Mouse (Mus musculus) forebrain, embryonic 12.5 days (tissue): ENCODE results near the gene Col5a3. TPM values are rescaled to one million over a fixed set of nuclear protein-coding genes. Genes with fewer than 3 reads are reported as not detected.

ENCODE experiments used
- ATAC-seq: fragments of 200-750 bp; cut with Nextera tagmentation; 2 replicates; pipeline ENCODE4 v1.8.0; 2017; ENCODE audit warnings: moderate TSS enrichment; ENCODE audit not compliant: low FRiP score
- H3K27ac ChIP-seq: fragments of 300-500 bp; sonication (generic); 2 replicates; pipeline ENCODE4 v1.5.1; 2016; ENCODE audit warnings: mild to moderate bottlenecking
- H3K27me3 ChIP-seq: fragments of 300-500 bp; sonication (generic); 2 replicates; pipeline ENCODE4 v1.6.1; 2016; ENCODE audit warnings: mild to moderate bottlenecking
- H3K36me3 ChIP-seq: fragments of 300-500 bp; sonication (generic); replicated peaks from 2 replicates; pipeline ENCODE4 v1.6.1; 2016; ENCODE audit warnings: mild to moderate bottlenecking
- H3K4me1 ChIP-seq: fragments of 300-500 bp; sonication (generic); 2 replicates; pipeline ENCODE4 v1.6.1; 2016
- H3K4me2 ChIP-seq: fragments of 300-500 bp; sonication (generic); 2 replicates; pipeline ENCODE4 v1.6.1; 2016; ENCODE audit warnings: mild to moderate bottlenecking, moderate library complexity
- H3K4me3 ChIP-seq: fragments of 300-500 bp; sonication (generic); replicated peaks from 2 replicates; pipeline ENCODE4 v1.5.1; 2016; ENCODE audit warnings: mild to moderate bottlenecking
- H3K9ac ChIP-seq: fragments of 300-500 bp; sonication (generic); 2 replicates; pipeline ENCODE4 v1.6.1; 2016; ENCODE audit warnings: mild to moderate bottlenecking
- H3K9me3 ChIP-seq: fragments of 300-500 bp; sonication (generic); 2 replicates; pipeline ENCODE4 v1.6.1; 2016
- WGBS: fragments of 180-500 bp; shearing (Covaris S2); methylation state at CpG from one replicate; pipeline ENCODE4 v1.1.7; 2016; 5-methylcytosine and 5-hydroxymethylcytosine counted together
- polyA plus RNA-seq: library from polyadenylated mRNA; unstranded; fragments of >200 nt; fragmentation: Nextera tagmentation; extraction: Ambion mirVana; gene quantifications from 2 replicates; pipeline ENCODE4 v1.2.1, GENCODE M21; 2016

Col5a3 gene
- polyA plus RNA-seq, 1 experiment from 2014 or later: 0.55 TPM

DNA sequence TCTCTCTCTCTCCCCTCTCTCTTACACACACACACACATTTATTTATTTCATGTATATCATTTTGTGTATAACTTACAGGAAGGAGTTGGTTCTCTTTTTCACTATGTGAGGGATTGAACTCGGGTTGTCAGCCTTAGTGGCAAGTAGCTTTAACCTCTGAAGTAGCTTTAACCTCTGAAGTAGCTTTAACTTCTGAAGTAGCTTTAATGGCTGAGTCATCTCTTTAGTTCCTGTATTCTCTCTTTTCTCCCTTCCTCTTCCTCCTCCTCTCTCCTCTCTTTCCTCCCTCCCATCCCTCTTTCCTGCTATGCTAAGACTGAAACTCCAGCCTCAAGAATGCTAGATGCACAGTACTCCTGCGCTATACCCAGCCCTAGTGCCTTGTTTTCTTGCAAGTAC, 56.6 kb downstream of the Col5a3 start:
- Histone ChIP-seq H3K9ac (no peak overlapping the region), H3K4me3 (no peak overlapping the region), H3K4me2 (no peak overlapping the region), H3K27me3 (no peaks in the 10 kb centered on the region), H3K27ac (no peak overlapping the region), H3K9me3 (no peaks in the 10 kb centered on the region), H3K4me1 (peaks cover 12% of the 10 kb centered on the region; the same call in 1 of the 2 replicates), H3K36me3 (no peaks in the 10 kb centered on the region)
- 78% methylated on average over 2 of the region's 2 CpGs for WGBS
- ATAC-seq: no peak

DNA sequence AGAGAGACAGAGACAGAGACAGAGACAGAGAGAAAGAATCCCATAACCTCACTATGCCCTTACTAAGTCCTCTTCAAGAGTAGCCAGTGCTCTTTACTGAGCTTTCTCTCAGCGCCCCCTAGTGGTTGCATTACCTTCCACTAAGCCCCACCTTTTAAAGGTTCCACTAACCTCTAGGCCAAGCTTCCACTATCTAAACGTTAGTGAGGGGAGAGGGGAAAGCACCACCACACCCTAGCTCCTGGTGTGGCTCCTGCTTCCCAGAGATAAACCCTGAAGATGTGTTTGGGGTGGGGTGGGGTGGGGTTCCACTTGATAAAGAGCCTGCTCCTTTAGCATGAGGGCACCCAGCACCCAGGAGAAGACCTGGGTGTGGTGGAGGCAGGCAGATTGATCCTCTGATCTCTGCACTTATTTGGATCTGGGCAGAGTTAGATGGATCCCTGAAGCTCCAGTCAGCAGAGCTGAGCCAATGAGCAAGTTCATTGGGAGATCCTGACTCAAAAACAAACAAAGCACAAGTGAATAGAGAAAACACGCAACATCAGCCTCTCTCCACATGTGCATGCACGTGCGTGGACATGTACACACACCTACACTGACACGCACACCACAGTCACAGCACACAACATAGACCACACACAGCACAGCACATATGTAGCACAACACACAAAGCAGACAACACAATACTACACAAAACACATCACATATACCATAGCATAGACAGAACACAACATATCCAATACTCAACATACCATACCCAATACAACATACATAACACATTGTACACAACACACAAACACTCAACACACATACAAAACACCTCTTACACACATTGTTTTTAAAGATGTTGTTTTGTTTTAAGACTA, 57.5 kb downstream of the Col5a3 start:
- no peak; the same call in 1 of the 2 replicates for ATAC-seq
- WGBS: 62% methylated on average over 6 of the region's 6 CpGs

DNA sequence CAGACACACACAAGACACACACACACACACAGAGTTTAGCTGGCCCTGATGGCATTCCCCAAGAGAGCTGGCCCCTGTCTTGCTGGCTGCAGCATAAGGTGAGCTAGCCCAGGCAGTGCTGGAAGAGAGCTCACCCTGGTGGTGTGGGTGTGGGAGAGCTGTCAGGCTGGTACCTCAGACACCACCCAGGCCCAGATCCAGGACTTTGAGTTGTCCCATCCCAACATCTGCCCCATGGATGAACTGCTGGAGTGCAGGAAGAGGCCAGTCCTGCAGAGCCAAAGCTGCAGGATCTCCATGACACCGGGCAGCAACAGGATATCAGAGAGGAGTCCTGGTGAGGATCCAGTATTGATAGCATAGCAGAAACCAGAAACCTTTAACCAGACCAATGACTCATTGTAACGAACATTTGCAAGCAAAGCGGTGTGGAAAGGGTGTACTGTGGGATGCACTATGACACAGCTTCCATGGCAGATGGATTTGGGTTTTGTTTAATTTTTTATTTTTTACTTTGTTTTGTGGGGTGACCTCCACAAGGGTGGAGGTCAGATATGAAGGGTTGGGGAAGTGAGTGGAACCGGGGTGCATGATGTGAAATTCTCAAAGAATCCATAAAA, 58.7 kb downstream of the Col5a3 start:
- 84% methylated on average over 4 of the region's 4 CpGs for WGBS

More for the DNA sequence above, 57.5 kb downstream of the Col5a3 start:
- Histone ChIP-seq H3K9me3 (no peaks in the 10 kb centered on the region), H3K27ac (no peak overlapping the region), H3K4me2 (no peak overlapping the region), H3K36me3 (no peaks in the 10 kb centered on the region), H3K27me3 (no peaks in the 10 kb centered on the region), H3K4me1 (peaks cover 6% of the 10 kb centered on the region; the same call in 1 of the 2 replicates), H3K9ac (no peak overlapping the region), H3K4me3 (no peak overlapping the region)

DNA sequence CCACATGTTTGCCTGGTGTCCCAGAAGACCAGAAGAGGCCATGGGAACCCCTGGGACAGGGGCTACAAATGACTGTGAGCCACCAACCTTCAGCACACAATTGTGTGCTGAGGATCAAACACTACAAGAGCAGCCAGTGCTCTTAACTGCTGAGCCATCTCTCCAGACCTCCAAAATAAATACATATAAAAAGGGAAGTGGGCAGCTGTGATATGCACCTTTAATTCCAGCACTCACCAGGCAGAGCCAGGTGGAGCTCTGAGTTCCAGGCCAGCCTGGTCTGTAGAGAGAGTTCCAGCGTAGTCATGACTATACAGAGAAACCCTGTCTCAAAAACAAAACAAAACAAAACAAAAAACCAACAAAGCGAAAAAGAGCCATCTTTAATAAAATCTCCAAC, 60.5 kb downstream of the Col5a3 start:
- H3K4me1 ChIP-seq: no peaks in the 10 kb centered on the region
- WGBS: 88% methylated on average over 2 of the region's 2 CpGs
- H3K36me3 ChIP-seq: no peaks in the 10 kb centered on the region
- no peaks in the 10 kb centered on the region for H3K27me3 ChIP-seq
- H3K4me2 ChIP-seq: no peak overlapping the region
- H3K9me3 ChIP-seq: no peaks in the 10 kb centered on the region
- no peak overlapping the region for H3K4me3 ChIP-seq
- no peak overlapping the region for H3K9ac ChIP-seq
- no peak for ATAC-seq
- no peak overlapping the region for H3K27ac ChIP-seq

More for the DNA sequence above, 58.7 kb downstream of the Col5a3 start:
- H3K9ac ChIP-seq: no peak overlapping the region
- no peak overlapping the region for H3K27ac ChIP-seq
- no peak for ATAC-seq
- no peaks in the 10 kb centered on the region for H3K36me3 ChIP-seq
- no peaks in the 10 kb centered on the region for H3K27me3 ChIP-seq
- H3K4me1 ChIP-seq: no peaks in the 10 kb centered on the region
- H3K4me2 ChIP-seq: no peak overlapping the region
- H3K4me3 ChIP-seq: no peak overlapping the region
- H3K9me3 ChIP-seq: no peaks in the 10 kb centered on the region

- peaks cover 16% of the 10 kb centered on the region for H3K4me1 ChIP-seq
- H3K27me3 ChIP-seq: no peaks in the 10 kb centered on the region
- no peak overlapping the region for H3K9ac ChIP-seq
- no peaks in the 10 kb centered on the region for H3K36me3 ChIP-seq
- ATAC-seq: peak; percentile 53; the same call in 1 of the 2 replicates
- H3K4me2 ChIP-seq: no peak overlapping the region
- H3K27ac ChIP-seq: no peak overlapping the region
- H3K9me3 ChIP-seq: no peaks in the 10 kb centered on the region
- WGBS: 59% methylated on average over 6 of the region's 6 CpGs
- H3K4me3 ChIP-seq: no peak overlapping the region
These were observed 63.3 kb downstream of the Col5a3 start for GRCm38 (mm10) chr9:20751477-20752029.

DNA sequence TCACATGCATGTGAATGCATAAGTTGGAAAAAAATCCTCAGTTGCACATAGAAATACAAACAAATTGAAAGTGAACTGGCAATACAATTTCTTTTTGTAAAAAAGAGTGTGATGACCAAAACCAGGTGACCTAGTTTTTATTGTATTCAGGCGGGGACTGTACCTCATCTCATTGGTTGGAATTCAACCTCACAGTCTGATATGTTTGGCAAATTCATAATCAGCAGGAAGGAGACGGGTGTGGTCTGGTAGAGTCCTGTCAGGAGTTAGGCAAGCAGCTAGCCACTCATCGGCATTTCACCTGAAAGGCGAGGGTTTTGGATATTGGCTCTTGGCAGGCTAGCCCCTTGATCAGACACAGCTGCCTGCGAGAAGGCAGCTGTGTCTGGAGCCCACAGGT, 65.7 kb downstream of the Col5a3 start:
- WGBS: 81% methylated on average over 5 of the region's 5 CpGs
- no peak overlapping the region for H3K9ac ChIP-seq
- no peaks in the 10 kb centered on the region for H3K9me3 ChIP-seq
- no peak overlapping the region for H3K27ac ChIP-seq
- H3K4me3 ChIP-seq: no peak overlapping the region
- H3K27me3 ChIP-seq: peaks cover 21% of the 10 kb centered on the region
- no peaks in the 10 kb centered on the region for H3K36me3 ChIP-seq
- no peak for ATAC-seq
- H3K4me2 ChIP-seq: no peak overlapping the region
- peaks cover 35% of the 10 kb centered on the region for H3K4me1 ChIP-seq

GRCm38 (mm10) chr9:20748540-20748939, 66.3 kb downstream of the Col5a3 start:
- H3K9me3 ChIP-seq: no peaks in the 10 kb centered on the region
- H3K36me3 ChIP-seq: no peaks in the 10 kb centered on the region
- no peak overlapping the region for H3K4me3 ChIP-seq
- no peak for ATAC-seq
- H3K9ac ChIP-seq: no peak overlapping the region
- no peak overlapping the region for H3K4me2 ChIP-seq
- H3K4me1 ChIP-seq: peaks cover 37% of the 10 kb centered on the region
- H3K27ac ChIP-seq: no peak overlapping the region
- peaks cover 27% of the 10 kb centered on the region for H3K27me3 ChIP-seq
- WGBS: 88% methylated on average over 3 of the region's 3 CpGs

GRCm38 (mm10) chr9:20747682-20748081, 67.2 kb downstream of the Col5a3 start:
- H3K27me3 ChIP-seq: peaks cover 34% of the 10 kb centered on the region
- H3K4me1 ChIP-seq: peaks cover 37% of the 10 kb centered on the region
- peak overlapping the region; percentile 2; the same call in 1 of the 2 replicates for H3K4me2 ChIP-seq
- H3K4me3 ChIP-seq: no peak overlapping the region
- peak overlapping the region; percentile 59; the same call in 1 of the 2 replicates for H3K27ac ChIP-seq
- H3K9me3 ChIP-seq: no peaks in the 10 kb centered on the region
- 11% methylated on average over 3 of the region's 3 CpGs for WGBS
- ATAC-seq: no peak
- H3K9ac ChIP-seq: no peak overlapping the region
- H3K36me3 ChIP-seq: no peaks in the 10 kb centered on the region

GRCm38 (mm10) chr9:20746017-20746660, 68.7 kb downstream of the Col5a3 start, which contains the start of gene Olfm2:
Gene Olfm2, minus strand, starts transcription at chr9:20746349.
- WGBS: under 1% methylated on average over 30 of the region's 50 CpGs
- peak within 1 kb of the TSS; percentile 91 for H3K4me2 ChIP-seq

GRCm38 (mm10) chr9:20745129-20745966, 69.5 kb downstream of the Col5a3 start:
- Histone ChIP-seq H3K9me3 (no peaks in the 10 kb centered on the region), H3K9ac (peak overlapping the region; percentile 73), H3K4me1 (peaks cover 41% of the 10 kb centered on the region), H3K36me3 (no peaks in the 10 kb centered on the region), H3K4me2 (peak overlapping the region; percentile 91), H3K4me3 (peak overlapping the region; percentile 59), H3K27ac (no peak overlapping the region), H3K27me3 (peaks cover 39% of the 10 kb centered on the region)
- 6% methylated on average over 17 of the region's 17 CpGs for WGBS
- peak; percentile 5 for ATAC-seq

More at GRCm38 (mm10) chr9:20746017-20746660, 68.7 kb downstream of the Col5a3 start, which contains the start of gene Olfm2:
- 0 out of 2 replicates have a peak within 1 kb of the TSS, but pooled peaks have one; percentile 8 for H3K27ac ChIP-seq
- peak; percentile 78 for ATAC-seq
- H3K27me3 ChIP-seq: peaks cover 39% of the 10 kb centered on the region
- no peaks in the 10 kb centered on the region for H3K9me3 ChIP-seq
- H3K9ac ChIP-seq: peak within 1 kb of the TSS; percentile 73
- peak within 1 kb of the TSS; percentile 59 for H3K4me3 ChIP-seq
- H3K36me3 ChIP-seq: no peaks in the 10 kb centered on the region
- peaks cover 37% of the 10 kb centered on the region for H3K4me1 ChIP-seq
